Mouse (Mus musculus): ENCODE results near the gene Rnf144b.

DNA sequence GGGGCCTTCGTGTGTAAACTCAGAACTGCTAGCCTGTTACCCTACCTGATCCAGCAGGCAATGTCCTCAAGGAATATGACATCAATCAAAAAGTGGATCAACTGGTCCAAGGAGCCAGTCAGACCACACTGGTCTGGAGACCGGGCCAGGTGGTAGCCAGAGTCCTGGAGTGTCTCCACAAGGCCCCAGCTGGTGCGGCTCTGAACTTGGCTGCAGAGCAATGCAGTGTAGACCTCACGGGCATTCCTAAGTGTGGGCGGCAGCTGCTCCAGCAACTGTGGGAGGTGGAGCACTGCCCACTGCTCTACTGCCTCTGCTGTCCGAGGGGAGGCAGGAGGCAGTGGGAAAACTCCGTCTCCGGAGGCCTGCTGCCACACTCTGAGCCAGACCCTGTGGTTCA, 55.7 kb downstream of the Rnf144b start:
- no peak for TF ChIP-seq CTCF (IDR thresholded peaks at IDR 0.05; ENCODE audit: low read depth, low read length)
- TF ChIP-seq GATA1 (IDR thresholded peaks at IDR 0.05; ENCODE audit: borderline replicate concordance, low read length), result no peak
